Comparison of ENCODE assay signal across 24 mouse cellular contexts in genomic region chr2:23035467-23035866, GRCm38 (mm10).
"Had no signal": no experiment of that assay in that cellular context is flagged by ENCODE, and none has a peak within 500 bp of the region (broad histone marks: within the 10 kb centered on the region; RNA-seq: fewer than 3 reads in every experiment).

No protein-coding gene starts in this region.

- H3K9me3 ChIP-seq: intestine, embryonic 15.5 days; limb, embryonic 12.5 days; limb, embryonic 15.5 days; midbrain, embryonic 10.5 days; midbrain, embryonic 13.5 days; neural tube, embryonic 12.5 days; neural tube, embryonic 15.5 days; stomach, embryonic 15.5 days had no signal

- H3K27ac ChIP-seq: intestine, embryonic 15.5 days; limb, embryonic 12.5 days; limb, embryonic 15.5 days; liver, embryonic 14.5 days; midbrain, embryonic 10.5 days; midbrain, embryonic 13.5 days; neural tube, embryonic 12.5 days; neural tube, embryonic 15.5 days; stomach, embryonic 15.5 days had no signal

- H3K36me3 ChIP-seq: intestine, embryonic 15.5 days; midbrain, embryonic 13.5 days; neural tube, embryonic 12.5 days; neural tube, embryonic 15.5 days; stomach, embryonic 15.5 days had no signal

- DNase-seq: kidney, adult 11 months; kidney, adult 9 months; kidney, postnatal 25 days; left cerebral cortex, postnatal 4 days; liver, postnatal 0 days; lung, embryonic 14.5 days; lung, postnatal 10 days; lung, postnatal 4 days; right cerebral cortex, postnatal 25 days; spleen, adult 18-20 months; thymus, adult 2 months; thymus, postnatal 14 days; thymus, postnatal 4 days had no signal

- H3K9ac ChIP-seq: intestine, embryonic 15.5 days; limb, embryonic 12.5 days; limb, embryonic 15.5 days; liver, embryonic 14.5 days; liver, postnatal 0 days; lung, embryonic 14.5 days; midbrain, embryonic 13.5 days; neural tube, embryonic 12.5 days; neural tube, embryonic 15.5 days; stomach, embryonic 15.5 days had no signal

- H3K4me2 ChIP-seq: intestine, embryonic 15.5 days; limb, embryonic 12.5 days; limb, embryonic 15.5 days; liver, embryonic 11.5 days; lung, embryonic 14.5 days; midbrain, embryonic 13.5 days; neural tube, embryonic 12.5 days; neural tube, embryonic 15.5 days; stomach, embryonic 15.5 days had no signal

- ATAC-seq: intestine, embryonic 15.5 days; liver, postnatal 0 days; midbrain, embryonic 13.5 days; midbrain, embryonic 16.5 days had no signal

- H3K4me3 ChIP-seq: intestine, embryonic 15.5 days; limb, embryonic 12.5 days; limb, embryonic 15.5 days; midbrain, embryonic 10.5 days; midbrain, embryonic 13.5 days; neural tube, embryonic 12.5 days; neural tube, embryonic 15.5 days; stomach, embryonic 15.5 days had no signal

- H3K27me3 ChIP-seq: intestine, embryonic 15.5 days; limb, embryonic 12.5 days; limb, embryonic 15.5 days; midbrain, embryonic 13.5 days; neural tube, embryonic 12.5 days; neural tube, embryonic 15.5 days; stomach, embryonic 15.5 days had no signal
